Mouse (Mus musculus): ENCODE results near the gene Tmie. TPM values are rescaled to one million over a fixed set of nuclear protein-coding genes. Genes with fewer than 3 reads are reported as not detected.
A peak's percentile ranks its signal among the peaks of the same experiment; 100 is the strongest.

Gene Tmie
- polyA plus RNA-seq, 1 experiment: 1.1 TPM

DNA sequence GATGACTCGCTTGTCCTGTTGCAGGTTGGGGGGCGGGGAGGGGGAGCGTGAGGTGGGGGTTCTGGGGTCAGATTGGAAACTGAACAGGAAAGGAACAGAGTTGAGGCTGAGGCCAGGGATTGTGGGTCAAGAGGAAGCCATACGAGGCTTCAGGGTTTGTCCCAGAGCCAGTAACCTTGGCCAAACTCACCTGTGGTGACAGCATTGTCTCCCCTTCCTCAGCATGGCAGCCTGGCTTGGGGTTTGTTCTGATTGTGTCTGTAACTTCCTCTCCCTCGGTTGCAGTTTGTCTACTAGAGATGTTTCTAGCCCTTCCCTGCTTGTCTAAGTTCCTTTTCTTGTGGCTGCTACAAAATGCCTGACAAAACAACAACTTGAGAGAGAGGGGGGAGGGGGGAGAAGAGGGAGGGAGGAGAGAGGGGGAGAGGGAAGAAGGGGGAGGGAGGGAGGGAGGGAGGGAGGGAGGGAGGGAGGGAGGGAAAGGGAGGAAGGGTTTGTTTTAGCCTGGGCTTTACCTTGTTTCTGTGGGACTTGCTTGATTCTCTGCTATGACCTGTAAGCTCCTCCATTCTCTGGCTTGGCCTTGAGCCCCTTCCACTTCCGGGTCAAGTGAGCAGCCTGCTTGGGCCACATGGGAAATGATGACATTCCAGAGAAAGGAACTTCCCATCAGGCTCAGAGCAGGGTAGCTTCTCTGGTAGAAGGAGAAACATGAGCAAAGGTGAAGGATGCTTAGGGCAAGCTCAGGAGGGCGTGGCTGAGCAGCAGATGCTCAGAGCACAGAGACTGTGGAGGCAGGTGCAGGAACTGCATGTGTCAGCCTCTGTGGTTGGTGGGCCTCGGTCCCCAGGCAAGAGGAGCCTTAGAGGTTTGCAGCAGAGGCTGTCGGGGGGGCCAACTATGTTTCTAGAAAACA lies 7.7 kb upstream of the Tmie start:
- TF ChIP-seq CTCF (IDR thresholded peaks at IDR 0.05; ENCODE audit: borderline replicate concordance, extremely low read depth, insufficient read depth, insufficient read length) (no peak), POLR2A (IDR thresholded peaks at IDR 0.05; ENCODE audit: borderline replicate concordance, extremely low read depth, insufficient read depth, insufficient read length, poor library complexity, severe bottlenecking) (no peak)
- no peak for DNase-seq (ENCODE audit: low read depth)

DNA sequence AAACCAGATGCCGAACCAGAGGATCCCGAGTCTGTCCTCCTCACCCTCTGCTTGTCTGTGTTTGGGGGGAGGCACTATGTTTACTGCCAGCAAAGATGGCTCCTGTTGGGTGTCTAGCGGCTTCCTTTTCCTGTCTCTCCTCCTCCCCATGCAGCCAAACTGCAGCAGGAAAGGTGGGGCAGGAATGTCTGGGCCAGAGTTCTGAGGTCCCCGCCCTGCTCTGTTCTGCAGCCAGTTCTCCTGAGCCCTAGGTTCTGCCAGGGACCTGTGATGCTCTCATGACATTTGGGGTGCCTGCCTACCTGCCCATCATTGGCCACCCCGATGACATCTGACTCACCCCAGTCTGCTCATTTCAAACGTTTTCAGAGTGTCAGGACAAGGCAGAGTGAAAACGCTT lies 2.0 kb upstream of the Tmie start:
- TF ChIP-seq POLR2A (IDR thresholded peaks at IDR 0.05; ENCODE audit: borderline replicate concordance, extremely low read depth, insufficient read depth, insufficient read length, poor library complexity, severe bottlenecking) (no peak), CTCF (IDR thresholded peaks at IDR 0.05; ENCODE audit: borderline replicate concordance, extremely low read depth, insufficient read depth, insufficient read length) (no peak)
- no peak for DNase-seq (ENCODE audit: low read depth)

DNA sequence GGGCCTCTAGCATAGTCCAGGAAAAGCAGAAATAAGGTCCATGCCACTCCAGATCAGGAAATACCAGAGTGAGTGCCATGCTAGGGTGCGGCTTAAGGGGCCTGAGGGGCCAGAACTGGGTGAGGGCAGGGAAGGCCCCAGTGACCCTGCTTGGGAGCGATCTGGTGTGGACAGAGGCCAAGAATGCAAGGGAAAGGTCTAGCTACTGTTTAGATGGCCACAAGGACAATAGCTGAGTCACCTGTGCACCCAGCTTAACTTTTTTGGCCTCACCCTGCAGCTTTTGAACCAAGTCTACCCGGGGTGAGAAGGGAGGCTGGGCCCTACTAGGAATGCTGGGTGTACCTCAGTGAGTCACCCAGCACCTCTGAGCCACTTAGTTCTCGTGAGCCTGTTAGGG lies 859 bp upstream of the Tmie start:
- TF ChIP-seq CTCF (IDR thresholded peaks at IDR 0.05; ENCODE audit: borderline replicate concordance, extremely low read depth, insufficient read depth, insufficient read length) (no peak), POLR2A (IDR thresholded peaks at IDR 0.05; ENCODE audit: borderline replicate concordance, extremely low read depth, insufficient read depth, insufficient read length, poor library complexity, severe bottlenecking) (no peak)
- DNase-seq (ENCODE audit: low read depth): no peak

DNA sequence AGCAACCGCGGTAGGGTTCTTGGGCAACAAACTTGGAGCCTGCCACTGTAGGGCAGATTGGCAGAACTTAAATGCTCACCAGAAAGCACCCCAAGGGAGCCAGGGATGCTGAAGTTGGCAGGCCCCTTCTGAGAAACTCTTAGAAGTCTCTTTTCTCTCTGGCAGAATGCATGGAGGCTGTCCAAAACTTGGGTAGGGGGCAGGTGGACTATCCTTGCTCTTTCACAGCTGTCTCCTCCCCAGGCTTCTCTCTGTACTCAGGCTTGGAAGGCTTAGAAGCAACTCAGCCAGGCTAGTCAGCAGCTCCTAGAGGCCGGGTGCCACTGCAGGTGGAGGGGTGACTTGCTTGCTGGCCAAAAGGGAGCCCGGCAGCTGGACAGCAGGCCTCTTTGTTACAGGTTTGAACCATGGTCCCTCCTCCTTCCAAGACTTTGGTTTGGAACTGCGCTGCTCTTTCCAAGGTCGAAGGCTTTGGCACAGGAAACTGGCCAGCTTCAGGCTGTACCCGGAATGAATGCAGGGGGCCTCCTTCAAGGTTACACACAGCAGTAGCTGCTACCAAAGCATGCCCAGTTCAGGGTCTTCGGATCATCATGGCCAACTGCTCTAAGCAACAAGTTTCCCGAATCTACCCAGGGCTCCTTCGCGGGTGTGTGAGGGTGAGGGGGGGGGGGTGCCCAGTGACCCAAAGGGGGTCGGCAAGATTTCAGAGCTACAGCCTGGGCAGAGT lies 557 bp downstream of the Tmie start, which contains the start of gene Als2cl:
Gene Als2cl (plus strand): TSS at position 680 of the 730 bp plus-strand sequence.
- DNase-seq (ENCODE audit: low read depth): no peak
- TF ChIP-seq CTCF (IDR thresholded peaks at IDR 0.05; ENCODE audit: borderline replicate concordance, extremely low read depth, insufficient read depth, insufficient read length) (no peak), POLR2A (IDR thresholded peaks at IDR 0.05; ENCODE audit: borderline replicate concordance, extremely low read depth, insufficient read depth, insufficient read length, poor library complexity, severe bottlenecking) (no peak)

DNA sequence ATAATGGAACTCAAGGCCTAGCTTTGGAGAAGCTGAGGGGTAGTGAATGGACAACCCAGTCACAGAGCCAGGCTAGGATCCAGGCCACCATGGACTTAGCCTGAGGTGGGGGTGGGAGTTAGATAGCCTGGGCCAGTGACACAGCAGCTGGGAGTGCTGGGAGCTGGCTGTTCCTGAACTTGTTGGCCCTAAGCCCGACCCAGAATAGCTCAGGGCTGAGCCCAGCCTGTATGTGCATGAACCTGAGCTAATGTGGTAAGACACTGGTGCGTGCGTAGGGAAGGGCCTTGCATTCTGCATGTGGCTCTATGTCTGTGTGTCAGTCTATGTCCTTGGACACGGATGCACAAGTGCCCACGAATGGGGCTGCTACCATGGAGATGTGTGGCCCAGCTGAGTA lies 2.0 kb downstream of the Tmie start:
- DNase-seq (ENCODE audit: low read depth): no peak
- no peak for TF ChIP-seq POLR2A (IDR thresholded peaks at IDR 0.05; ENCODE audit: borderline replicate concordance, extremely low read depth, insufficient read depth, insufficient read length, poor library complexity, severe bottlenecking)
- TF ChIP-seq CTCF (IDR thresholded peaks at IDR 0.05; ENCODE audit: borderline replicate concordance, extremely low read depth, insufficient read depth, insufficient read length): no peak

DNA sequence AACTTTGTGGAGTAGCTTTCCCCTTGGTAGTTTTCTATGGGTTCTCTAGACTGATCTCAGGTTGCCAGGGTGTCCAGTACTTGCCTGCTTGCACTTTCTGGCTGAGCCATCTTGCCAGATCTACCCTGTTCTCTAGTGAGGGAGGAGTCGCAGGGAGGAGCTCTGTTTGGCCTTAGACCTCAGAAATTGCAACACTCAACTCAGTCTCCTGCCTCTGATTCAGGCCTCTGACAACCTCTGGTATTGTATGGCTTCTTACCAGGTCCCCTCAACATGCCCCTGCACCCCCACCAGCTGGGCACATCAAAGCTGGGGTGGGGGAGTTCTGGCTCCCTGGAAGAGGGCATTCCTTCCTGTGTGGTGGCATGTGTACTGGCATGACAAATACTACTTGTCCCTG lies 2.6 kb downstream of the Tmie start:
- TF ChIP-seq POLR2A (IDR thresholded peaks at IDR 0.05; ENCODE audit: borderline replicate concordance, extremely low read depth, insufficient read depth, insufficient read length, poor library complexity, severe bottlenecking): no peak
- TF ChIP-seq CTCF (IDR thresholded peaks at IDR 0.05; ENCODE audit: borderline replicate concordance, extremely low read depth, insufficient read depth, insufficient read length): no peak
- DNase-seq (ENCODE audit: low read depth): no peak

DNA sequence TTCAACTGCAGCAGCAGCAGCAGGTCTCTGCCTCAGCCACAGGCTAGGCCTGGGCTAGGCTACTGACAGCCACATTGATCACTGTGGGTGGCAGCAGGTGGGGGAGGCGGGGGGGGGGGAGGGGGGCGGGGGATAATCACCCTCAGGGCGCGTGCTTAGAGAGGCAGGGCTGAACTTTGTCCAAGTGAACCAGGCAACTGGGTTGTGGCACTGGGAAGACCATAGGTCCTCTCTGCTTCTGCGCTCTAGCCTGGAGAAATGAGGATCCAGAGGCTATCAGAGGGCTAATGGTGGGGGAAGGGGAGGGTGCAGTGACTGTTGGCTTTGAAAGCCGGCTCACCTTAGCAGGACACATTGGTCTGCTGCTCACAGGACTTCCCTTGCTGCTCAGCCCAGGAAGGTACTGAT lies 4.6 kb downstream of the Tmie start:
- DNase-seq (ENCODE audit: low read depth): no peak
- TF ChIP-seq CTCF (IDR thresholded peaks at IDR 0.05; ENCODE audit: borderline replicate concordance, extremely low read depth, insufficient read depth, insufficient read length) (no peak), POLR2A (IDR thresholded peaks at IDR 0.05; ENCODE audit: borderline replicate concordance, extremely low read depth, insufficient read depth, insufficient read length, poor library complexity, severe bottlenecking) (no peak)

DNA sequence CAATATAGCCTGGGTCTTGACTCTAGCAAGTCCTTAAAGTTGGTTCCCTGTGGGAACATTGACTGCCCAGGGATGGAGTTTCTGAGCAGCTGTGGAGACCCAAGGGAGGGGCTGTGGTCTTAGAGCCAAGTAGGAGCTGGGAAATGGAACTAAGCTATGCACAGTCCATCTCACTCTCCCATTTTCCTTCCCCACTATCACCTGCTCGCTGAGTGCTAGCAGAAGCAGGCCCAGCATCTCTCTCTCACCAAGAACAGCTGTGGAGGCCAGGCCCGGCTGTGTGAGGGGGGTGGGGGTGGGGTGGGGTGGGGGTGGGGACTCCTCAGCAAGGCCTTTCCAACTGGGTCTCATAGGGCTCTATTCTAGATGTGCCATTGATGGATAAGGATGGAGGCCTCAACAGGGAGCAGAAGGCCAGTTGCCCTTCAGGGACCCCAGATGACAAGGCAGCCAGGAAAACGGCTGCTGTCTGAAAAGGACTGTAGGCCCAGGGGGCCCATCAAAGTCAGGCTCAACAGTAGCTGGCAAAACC lies 5.2 kb downstream of the Tmie start:
- TF ChIP-seq POLR2A (IDR thresholded peaks at IDR 0.05; ENCODE audit: borderline replicate concordance, extremely low read depth, insufficient read depth, insufficient read length, poor library complexity, severe bottlenecking) (no peak), CTCF (IDR thresholded peaks at IDR 0.05; ENCODE audit: borderline replicate concordance, extremely low read depth, insufficient read depth, insufficient read length) (no peak)
- no peak for DNase-seq (ENCODE audit: low read depth)

DNA sequence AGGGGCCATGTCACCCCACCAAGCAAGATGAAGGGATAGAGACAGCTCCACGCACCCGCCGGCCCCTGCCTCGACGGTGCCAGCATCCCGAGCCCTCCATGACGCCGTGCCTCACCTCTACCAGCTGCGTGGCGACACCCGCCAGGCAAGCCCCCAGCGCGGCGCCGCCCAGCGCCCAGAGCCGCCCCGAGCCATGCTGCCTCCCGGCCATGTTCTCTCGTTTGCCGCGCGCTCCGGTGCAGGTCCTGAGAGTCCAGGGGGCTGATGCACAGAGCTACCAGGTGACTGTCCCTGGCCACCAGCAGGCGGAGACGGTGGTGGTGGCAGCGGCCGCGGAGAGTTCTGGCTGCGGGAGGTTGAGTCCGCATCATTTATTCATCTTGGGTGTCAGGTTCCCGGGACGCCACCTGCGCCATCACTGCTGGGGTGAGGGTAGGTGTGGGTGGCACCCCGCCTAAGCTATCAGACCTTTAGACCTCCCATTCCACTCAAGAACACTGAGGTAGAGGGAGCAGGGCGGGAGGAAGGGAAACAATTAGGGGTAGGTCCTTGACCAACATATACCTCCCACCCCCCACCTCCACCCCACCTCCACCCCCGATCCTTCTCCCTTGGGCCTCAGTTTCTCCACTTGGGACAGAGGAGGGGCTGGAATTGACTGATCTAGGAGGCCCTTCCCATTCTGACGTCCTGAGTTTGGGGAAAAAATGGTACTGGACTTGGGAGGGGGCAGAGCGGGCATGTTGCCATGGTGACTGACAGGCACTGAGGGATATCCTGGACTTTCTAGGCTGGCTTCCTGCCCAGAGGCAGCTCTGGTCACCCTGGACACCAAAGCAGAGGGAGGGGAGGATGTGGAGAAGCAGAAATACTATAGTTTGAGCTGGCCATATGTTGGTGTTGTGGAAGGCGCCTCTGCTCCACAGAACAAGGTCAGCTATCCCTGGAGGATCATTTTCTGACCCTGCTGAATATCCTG lies 5.9 kb downstream of the Tmie start:
- TF ChIP-seq POLR2A (IDR thresholded peaks at IDR 0.05; ENCODE audit: borderline replicate concordance, extremely low read depth, insufficient read depth, insufficient read length, poor library complexity, severe bottlenecking): no peak
- TF ChIP-seq CTCF (IDR thresholded peaks at IDR 0.05; ENCODE audit: borderline replicate concordance, extremely low read depth, insufficient read depth, insufficient read length): 0 out of 2 replicates have a peak, but pooled peaks have one; percentile 4
- DNase-seq (ENCODE audit: low read depth): peak; percentile 90

DNA sequence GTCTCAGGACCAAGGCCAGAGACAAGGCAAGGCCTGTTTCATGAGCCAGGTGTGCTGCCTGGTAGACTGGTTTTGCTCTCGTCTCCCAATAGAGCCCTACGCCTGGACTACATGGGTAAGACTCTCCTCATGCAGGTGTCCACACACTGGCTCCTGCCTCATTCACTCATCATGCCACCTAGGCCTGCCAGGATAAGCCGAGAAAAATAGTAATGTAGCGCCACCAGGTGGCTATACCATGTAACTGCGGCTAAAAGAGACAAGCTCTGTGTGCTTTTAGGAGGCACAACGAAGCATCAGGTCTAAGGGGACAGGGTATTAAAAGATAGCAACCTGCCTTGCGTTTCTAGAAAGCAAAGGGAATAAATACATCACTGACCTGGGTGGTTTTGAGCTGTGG lies 8.9 kb downstream of the Tmie start:
- peak; percentile 53 for DNase-seq (ENCODE audit: low read depth)
- TF ChIP-seq POLR2A (IDR thresholded peaks at IDR 0.05; ENCODE audit: borderline replicate concordance, extremely low read depth, insufficient read depth, insufficient read length, poor library complexity, severe bottlenecking): no peak
- peak; percentile 72; the same call in 1 of the 2 replicates for TF ChIP-seq CTCF (IDR thresholded peaks at IDR 0.05; ENCODE audit: borderline replicate concordance, extremely low read depth, insufficient read depth, insufficient read length)
